Mouse (Mus musculus) activated CD4-positive, CD25-positive, alpha-beta regulatory T cell, adult 4 months (primary cell): Measurements from ENCODE around the gene Cep57. TPM values are rescaled to one million over a fixed set of nuclear protein-coding genes. Genes with fewer than 3 reads are reported as not detected.

ENCODE experiments used
- ATAC-seq: one replicate; pipeline ENCODE4 v1.8.0; 2017
- polyA plus RNA-seq, 2 experiments: library from polyadenylated mRNA; unstranded; fragments of 100-300 nt; shearing (Covaris generic); gene quantifications; one replicate each; pipeline ENCODE4 v1.2.1; 2017

Gene Cep57
- 10 to 100 TPM; 46.8 to 49.3 TPM for polyA plus RNA-seq

GRCm38 (mm10) chr9:13826832-13827405, at the start of gene Cep57:
Gene Cep57 (minus strand): TSS chr9:13827107.
- ATAC-seq, result peak; percentile 73

- ATAC-seq, result no peak
Measured at GRCm38 (mm10) chr9:13875340-13875739, 48.4 kb upstream of the Cep57 start.

- ATAC-seq, result no peak
Measured at GRCm38 (mm10) chr9:13874359-13874758, 47.5 kb upstream of the Cep57 start.

GRCm38 (mm10) chr9:13871631-13872030, 44.7 kb upstream of the Cep57 start:
- no peak for ATAC-seq

- no peak for ATAC-seq
Measured at GRCm38 (mm10) chr9:13867646-13868045, 40.7 kb upstream of the Cep57 start.

- ATAC-seq, result no peak
Measured at GRCm38 (mm10) chr9:13856777-13857176, 29.9 kb upstream of the Cep57 start.

- no peak for ATAC-seq
Measured at GRCm38 (mm10) chr9:13856247-13856646, 29.3 kb upstream of the Cep57 start.

- no peak for ATAC-seq
Measured at GRCm38 (mm10) chr9:13853876-13854275, 27.0 kb upstream of the Cep57 start.

GRCm38 (mm10) chr9:13848481-13849480, 21.9 kb upstream of the Cep57 start:
- peak; percentile 46 for ATAC-seq

GRCm38 (mm10) chr9:13847591-13847990, 20.7 kb upstream of the Cep57 start:
- no peak for ATAC-seq

GRCm38 (mm10) chr9:13836726-13837125, 9.8 kb upstream of the Cep57 start:
- no peak for ATAC-seq

GRCm38 (mm10) chr9:13835256-13835655, 8.3 kb upstream of the Cep57 start:
- no peak for ATAC-seq

GRCm38 (mm10) chr9:13828087-13828441, 1.2 kb upstream of the Cep57 start:
- peak; percentile 0 for ATAC-seq

GRCm38 (mm10) chr9:13827406-13828086, 639 bp upstream of the Cep57 start, which contains the start of gene Fam76b:
Gene Fam76b (plus strand): TSS chr9:13827716.
- ATAC-seq, result peak; percentile 74

- peak; percentile 5 for ATAC-seq
Measured at GRCm38 (mm10) chr9:13826391-13826805, 509 bp downstream of the Cep57 start.

- ATAC-seq, result no peak
Measured at GRCm38 (mm10) chr9:13825896-13826295, 1.0 kb downstream of the Cep57 start.

- peak; percentile 19 for ATAC-seq
Measured at GRCm38 (mm10) chr9:13820774-13821173, 6.1 kb downstream of the Cep57 start.

- no peak for ATAC-seq
Measured at GRCm38 (mm10) chr9:13818369-13818768, 8.5 kb downstream of the Cep57 start.

GRCm38 (mm10) chr9:13809937-13810336, 17.0 kb downstream of the Cep57 start:
- ATAC-seq, result no peak

- ATAC-seq, result no peak
Measured at GRCm38 (mm10) chr9:13807657-13808056, 19.2 kb downstream of the Cep57 start.

GRCm38 (mm10) chr9:13806854-13807253, 20.1 kb downstream of the Cep57 start:
- ATAC-seq, result no peak

GRCm38 (mm10) chr9:13804480-13804879, 22.4 kb downstream of the Cep57 start:
- ATAC-seq, result no peak

- no peak for ATAC-seq
Measured at GRCm38 (mm10) chr9:13794756-13795155, 32.2 kb downstream of the Cep57 start.
